14 mouse cellular contexts compared by ENCODE assay signal in the genomic region with DNA sequence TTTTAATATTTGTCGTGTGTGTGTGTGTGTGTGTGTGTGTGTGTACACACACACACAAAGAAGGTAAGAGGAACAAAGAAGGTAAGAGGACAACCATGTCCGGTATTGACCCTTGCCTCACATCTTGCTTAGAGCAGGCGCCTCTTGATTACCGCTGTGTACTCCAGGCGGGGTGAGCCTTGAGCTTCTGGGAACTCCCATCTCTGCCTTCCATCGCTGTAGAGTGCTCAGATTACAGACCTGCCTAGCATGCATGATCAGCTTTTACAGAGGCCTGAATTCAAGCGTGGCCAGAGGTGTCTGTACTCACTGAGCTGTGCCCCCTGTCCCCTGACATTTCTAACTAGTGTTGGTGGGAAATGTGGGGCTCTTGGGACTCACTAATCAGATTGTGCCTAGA. TPM values are rescaled to one million over a fixed set of nuclear protein-coding genes. Genes with fewer than 3 reads are reported as not detected.
DNase-seq lines count a peak whose midpoint lies in the region; ATAC-seq and TF ChIP-seq lines count a peak whose summit lies in the region.
"Had no signal": no experiment of that assay in that cellular context is flagged by ENCODE, and none has a peak within 500 bp of the region (broad histone marks: within the 10 kb centered on the region; RNA-seq: fewer than 3 reads in every experiment).

No protein-coding gene starts in this region.

- peak overlapping the region; percentile 72 for H3K27ac ChIP-seq in kidney, postnatal 0 days
- peak overlapping the region; percentile 67 for H3K27ac ChIP-seq in limb, embryonic 13.5 days

- peak; percentile 80 for DNase-seq in kidney, postnatal 0 days (ENCODE audit: low spot score)
- DNase-seq in kidney, adult 11 months, result no peak
- peak; percentile 39 for DNase-seq in adipocyte (ENCODE audit: low spot score)
- peak; percentile 53 for DNase-seq in splenic B cell, adult 2 months (ENCODE audit: low read depth, low spot score)
- no peak for DNase-seq in urinary bladder, adult 2 months (ENCODE audit: low spot score)
- DNase-seq in frontal cortex, postnatal 36 days (ENCODE audit: low spot score in 2 of 2), result no peak
- DNase-seq: cerebellum, adult 11-12 months; kidney, postnatal 36 days had no signal

- TF ChIP-seq CTCF in kidney, postnatal 0 days (IDR thresholded peaks at IDR 0.05; ENCODE audit: low read depth), result no peak

- no peak overlapping the region for H3K4me2 ChIP-seq in kidney, postnatal 0 days (ENCODE audit: low read length)
- no peak overlapping the region for H3K4me2 ChIP-seq in limb, embryonic 13.5 days (replicated peaks)

- ATAC-seq in kidney, postnatal 0 days (replicated peaks; ENCODE audit: low FRiP score, low read depth), result peak; percentile 76
- peak; percentile 41; the same call in 1 of the 2 replicates for ATAC-seq in limb, embryonic 13.5 days (ENCODE audit: low FRiP score, low read depth)
- no peak for ATAC-seq in granulocyte monocyte progenitor cell, adult 5-6 weeks (replicated peaks; ENCODE audit: poor library complexity, severe bottlenecking)

- no peaks in the 10 kb centered on the region for H3K36me3 ChIP-seq in kidney, postnatal 0 days (ENCODE audit: insufficient read depth, low read length)
- no peaks in the 10 kb centered on the region for H3K36me3 ChIP-seq in limb, embryonic 13.5 days
- no peaks in the 10 kb centered on the region for H3K36me3 ChIP-seq in splenic B cell, adult 2 months (ENCODE audit: control insufficient read depth, insufficient read depth, low read length, poor library complexity, severe bottlenecking)

- no peak overlapping the region for H3K4me3 ChIP-seq in kidney, postnatal 0 days (replicated peaks; ENCODE audit: low read depth, low read length)
- H3K4me3 ChIP-seq in limb, embryonic 13.5 days, result no peak overlapping the region

- no peak overlapping the region for H3K9ac ChIP-seq in kidney, postnatal 0 days (ENCODE audit: low read depth, low read length)
- H3K9ac ChIP-seq in limb, embryonic 13.5 days, result peak overlapping the region; percentile 35; the same call in 1 of the 2 replicates

- no peaks in the 10 kb centered on the region for H3K27me3 ChIP-seq in kidney, postnatal 0 days (ENCODE audit: insufficient read depth, low read length)
- H3K27me3 ChIP-seq in limb, embryonic 13.5 days, result no peaks in the 10 kb centered on the region
- no peaks in the 10 kb centered on the region for H3K27me3 ChIP-seq in splenic B cell, adult 2 months (ENCODE audit: control insufficient read depth, insufficient read depth, low read length, poor library complexity, severe bottlenecking)
- H3K27me3 ChIP-seq: CH12.LX had no signal

- no peaks in the 10 kb centered on the region for H3K9me3 ChIP-seq in kidney, postnatal 0 days (replicated peaks; ENCODE audit: low read length)
- no peaks in the 10 kb centered on the region for H3K9me3 ChIP-seq in limb, embryonic 13.5 days

- 30% methylated on average over 7 of the region's 7 CpGs for WGBS in kidney, postnatal 0 days
- WGBS in limb, embryonic 13.5 days, result 56% methylated on average over 7 of the region's 7 CpGs

- H3K4me1 ChIP-seq in kidney, postnatal 0 days (replicated peaks; ENCODE audit: insufficient read depth, low read length), result peaks cover 9% of the 10 kb centered on the region; the same call in 1 of the 2 replicates
- peaks cover 26% of the 10 kb centered on the region for H3K4me1 ChIP-seq in limb, embryonic 13.5 days

RNA-seq across cellular contexts. Expression of a gene that starts 45.1 kb away (rescaled TPM):
- 2,429 and 2,697 TPM in 2 replicates for polyA plus RNA-seq in kidney, postnatal 0 days (2015; fragmentation: Nextera tagmentation; extraction: Ambion mirVana)
- 2,828 and 3,051 TPM in 2 replicates for polyA plus RNA-seq in limb, embryonic 13.5 days (2015; fragmentation: Nextera tagmentation; extraction: Ambion mirVana)
- 836 and 1,054 TPM in 2 replicates for polyA plus RNA-seq in urinary bladder, adult 2 months (2012; rRNA removed)
- 3,814 and 3,953 TPM in 2 replicates for total RNA-seq in granulocyte monocyte progenitor cell, adult 5-6 weeks (2014; fragmentation: Nextera tagmentation)
- 7,771 and 8,789 TPM in 2 replicates for total RNA-seq in granulocyte monocyte progenitor cell, adult 5-6 weeks (2017)

RNA-seq across cellular contexts. Expression of a gene that starts 55.3 kb away (rescaled TPM):
- not detected in 2 replicates for polyA plus RNA-seq in kidney, postnatal 0 days (2015; fragmentation: Nextera tagmentation; extraction: Ambion mirVana)
- polyA plus RNA-seq in limb, embryonic 13.5 days (2015; fragmentation: Nextera tagmentation; extraction: Ambion mirVana), result not detected in 2 replicates
- polyA plus RNA-seq in urinary bladder, adult 2 months (2012; rRNA removed), result not detected in 2 replicates
- total RNA-seq in granulocyte monocyte progenitor cell, adult 5-6 weeks (2014; fragmentation: Nextera tagmentation), result not detected in 2 replicates
- not detected in 2 replicates for total RNA-seq in granulocyte monocyte progenitor cell, adult 5-6 weeks (2017)
- total RNA-seq: CH12.LX; liver, adult 2 months; monocyte, adult 5-6 weeks had no signal
- polyA plus RNA-seq: heart, postnatal 0 days; liver, adult 2 months had no signal

RNA-seq across cellular contexts. Expression of a gene that starts 55.4 kb away (rescaled TPM):
- not detected in 2 replicates for polyA plus RNA-seq in kidney, postnatal 0 days (2015; fragmentation: Nextera tagmentation; extraction: Ambion mirVana)
- polyA plus RNA-seq in limb, embryonic 13.5 days (2015; fragmentation: Nextera tagmentation; extraction: Ambion mirVana), result not detected in 2 replicates
- 0.21 and 0.43 TPM in 2 replicates for polyA plus RNA-seq in urinary bladder, adult 2 months (2012; rRNA removed)
- total RNA-seq in granulocyte monocyte progenitor cell, adult 5-6 weeks (2014; fragmentation: Nextera tagmentation), result not detected in 2 replicates
- not detected in 2 replicates for total RNA-seq in granulocyte monocyte progenitor cell, adult 5-6 weeks (2017)
- total RNA-seq: CH12.LX; liver, adult 2 months; monocyte, adult 5-6 weeks had no signal
- polyA plus RNA-seq: heart, postnatal 0 days; liver, adult 2 months had no signal

Comparison
In these comparisons a context has a peak if more than half of its experiments do, and no peak if none do; other contexts are left out.
1. DNase-seq: peak in kidney, postnatal 0 days (single experiment), adipocyte (single experiment) and splenic B cell, adult 2 months (single experiment); none in kidney, adult 11 months (single experiment), urinary bladder, adult 2 months (single experiment) and frontal cortex, postnatal 36 days (0 of 2).